Mouse (Mus musculus): ENCODE results near the gene B230118H07Rik.
A peak's percentile ranks its signal among the peaks of the same experiment; 100 is the strongest.

B230118H07Rik gene

DNA sequence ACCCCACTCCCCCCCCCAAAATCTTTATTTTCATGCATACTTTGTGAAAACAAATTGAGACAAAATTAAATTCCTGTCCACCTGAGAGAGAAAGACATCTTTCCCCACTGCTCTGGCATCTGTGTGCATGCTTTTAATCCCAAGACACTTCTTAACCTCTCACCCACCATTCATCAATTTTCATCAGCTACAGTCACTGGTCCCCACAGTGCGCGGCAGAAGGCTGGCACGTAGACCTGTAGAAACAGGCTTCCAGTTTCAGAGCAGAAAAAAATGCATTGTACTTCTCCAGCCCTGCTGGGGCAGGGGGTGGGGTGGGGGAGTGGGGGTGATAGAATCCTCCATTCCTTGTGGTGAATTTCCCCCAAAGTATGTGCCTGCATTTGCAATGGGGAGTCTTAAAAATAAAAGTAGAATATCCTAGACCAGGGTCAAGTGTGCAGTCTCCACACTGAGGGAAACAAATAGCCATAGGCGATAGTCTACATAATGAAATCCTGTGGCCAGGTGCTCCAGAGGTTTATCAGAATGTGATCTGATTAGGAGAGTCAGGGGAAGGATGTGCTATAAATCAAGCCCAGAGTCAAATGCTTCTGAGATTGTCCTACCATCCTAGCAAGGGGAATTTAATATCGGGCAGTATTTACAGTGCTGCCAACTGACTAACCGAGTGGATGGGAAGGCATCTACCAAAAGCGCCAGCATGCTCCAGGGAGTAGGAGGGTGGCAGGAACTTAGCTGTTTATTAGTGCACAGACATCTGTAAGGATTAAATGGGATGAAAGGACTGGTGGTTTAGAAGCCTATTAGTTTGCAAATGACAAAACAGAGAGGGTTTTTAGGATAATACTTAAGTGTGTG lies 10.1 kb downstream of the B230118H07Rik start:
- no peak for DNase-seq (ENCODE audit: low spot score)

- DNase-seq (ENCODE audit: low spot score) = peak; percentile 70
Measured at GRCm38 (mm10) chr2:101628297-101629236, 20.8 kb downstream of the B230118H07Rik start.

- DNase-seq (ENCODE audit: low spot score) = no peak
Measured at GRCm38 (mm10) chr2:101627227-101627626, 22.1 kb downstream of the B230118H07Rik start.

DNA sequence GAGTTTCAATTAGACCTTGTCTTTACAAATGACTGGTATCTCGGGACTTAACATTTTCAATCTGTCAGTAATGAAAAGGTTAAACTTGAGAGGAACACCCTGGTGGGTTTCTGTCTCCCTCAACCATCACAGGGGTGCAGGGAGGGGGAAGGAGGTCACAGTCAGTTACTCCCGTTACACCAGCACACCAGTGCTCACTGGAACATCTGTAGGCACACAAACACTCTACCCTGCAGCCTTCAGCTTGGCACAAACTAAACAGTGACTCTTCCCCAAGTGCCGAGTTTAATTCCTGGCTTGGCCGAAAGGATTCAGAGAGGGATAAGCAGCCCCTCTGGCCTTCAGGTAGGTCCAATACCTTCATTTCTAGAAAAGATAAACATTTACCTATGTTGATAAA lies 24.8 kb downstream of the B230118H07Rik start, which contains the start of gene Rag2:
TSS of gene Rag2 (plus strand) at position 193 of the 400 bp plus-strand sequence.
- no peak for DNase-seq (ENCODE audit: low spot score)

- no peak for DNase-seq (ENCODE audit: low spot score)
Measured at GRCm38 (mm10) chr2:101624011-101624410, 25.3 kb downstream of the B230118H07Rik start.

DNA sequence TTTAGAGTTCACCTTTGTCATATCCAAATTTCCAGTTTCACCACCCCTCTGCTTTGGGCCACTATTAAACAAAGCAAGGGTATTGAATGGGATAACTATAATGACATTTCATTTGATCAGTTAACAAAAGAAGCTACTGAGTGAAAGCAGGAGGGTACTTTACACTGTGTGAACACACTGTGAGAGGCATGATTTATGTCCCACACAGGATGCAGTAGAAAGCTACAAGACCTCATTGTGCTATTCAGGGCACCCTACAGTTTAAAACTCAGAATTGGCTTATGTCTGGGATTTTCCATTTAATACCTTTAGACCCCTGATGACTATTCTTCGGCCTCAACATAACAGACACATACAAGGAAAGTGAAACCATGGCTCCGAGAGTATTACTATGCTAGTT lies 26.3 kb downstream of the B230118H07Rik start:
- no peak for DNase-seq (ENCODE audit: low spot score)

DNA sequence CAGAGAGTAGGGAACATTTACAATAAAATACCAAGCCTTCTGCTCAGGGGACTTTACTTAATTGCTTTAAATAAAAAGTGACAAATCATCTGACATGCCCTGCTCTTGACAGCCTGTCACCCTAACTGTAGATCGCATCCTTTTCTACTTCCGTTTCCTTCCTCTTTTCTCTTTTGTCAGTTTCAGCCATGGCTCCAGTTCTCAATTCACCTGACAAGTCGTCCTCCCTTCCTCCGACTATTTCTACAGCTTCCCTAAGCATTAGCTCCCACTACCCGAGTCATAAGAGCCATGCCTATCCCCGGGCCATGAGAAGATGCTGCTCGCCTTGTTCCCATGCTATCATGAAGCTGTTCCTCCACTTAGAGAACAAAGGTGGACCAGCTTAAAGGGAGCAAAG lies 27.7 kb downstream of the B230118H07Rik start:
- DNase-seq (ENCODE audit: low spot score) = no peak

DNA sequence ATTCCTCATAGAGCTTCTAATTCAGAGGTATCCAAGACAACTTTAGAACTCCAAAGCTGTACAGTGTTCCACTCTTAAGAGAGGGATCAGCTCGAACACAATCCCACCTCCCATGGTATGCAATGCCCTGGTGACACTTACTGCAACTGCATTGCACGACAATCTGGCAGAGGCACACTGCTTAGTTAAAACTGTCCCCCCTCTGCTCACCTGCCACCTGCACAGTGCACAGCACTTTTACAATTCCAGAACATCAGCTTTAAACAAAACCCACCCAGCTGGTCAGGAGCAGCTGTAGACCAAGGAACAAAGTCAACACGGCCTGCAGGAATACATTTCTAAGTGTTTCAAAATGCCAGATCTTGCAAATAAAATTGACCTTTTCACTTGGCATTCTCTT lies 28.4 kb downstream of the B230118H07Rik start:
- no peak for DNase-seq (ENCODE audit: low spot score)

GRCm38 (mm10) chr2:101618373-101618772 lies 31.0 kb downstream of the B230118H07Rik start:
- DNase-seq (ENCODE audit: low spot score) = no peak

DNA sequence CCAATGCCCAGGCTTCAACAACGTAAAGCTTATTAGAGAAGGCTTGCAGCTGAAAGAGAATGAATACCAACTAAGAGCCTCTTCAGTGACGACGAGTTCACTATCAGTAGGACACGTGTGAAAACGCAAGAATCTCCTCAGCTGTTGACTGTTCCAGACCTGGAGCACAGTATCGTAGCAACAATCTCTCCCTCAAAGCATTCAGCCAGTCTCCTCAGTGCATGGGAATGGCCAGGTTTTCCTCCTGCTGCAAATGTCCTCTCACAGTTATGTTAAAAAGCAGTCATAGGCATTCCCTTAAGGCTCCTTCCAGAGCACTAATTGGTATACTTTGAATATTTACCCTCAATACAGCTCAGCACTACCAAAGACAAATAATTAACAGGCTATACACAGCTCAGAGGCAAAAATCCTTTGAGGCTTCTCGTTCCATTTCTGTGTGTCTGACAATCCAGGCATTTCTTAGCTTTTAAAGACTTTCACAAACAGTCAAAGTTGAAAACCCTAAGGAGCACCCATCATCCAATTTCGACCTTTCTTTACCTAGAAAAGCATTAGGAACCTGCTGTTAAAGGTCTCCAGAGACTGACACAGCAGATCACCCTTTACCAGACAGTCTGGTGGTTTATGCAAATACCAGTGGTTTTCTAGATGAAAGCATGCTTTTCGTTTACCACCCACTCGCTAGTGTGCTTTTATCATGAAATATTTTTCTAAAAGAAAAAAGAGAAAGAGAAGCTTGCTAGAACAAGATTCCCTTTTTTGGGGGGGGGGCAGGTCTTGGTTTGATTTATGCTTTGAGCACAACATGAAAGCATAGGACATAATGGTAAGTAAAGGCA lies 33.6 kb downstream of the B230118H07Rik start:
- DNase-seq (ENCODE audit: low spot score) = no peak

- DNase-seq (ENCODE audit: low spot score) = no peak
Measured at GRCm38 (mm10) chr2:101610861-101611260, 38.5 kb downstream of the B230118H07Rik start.

DNA sequence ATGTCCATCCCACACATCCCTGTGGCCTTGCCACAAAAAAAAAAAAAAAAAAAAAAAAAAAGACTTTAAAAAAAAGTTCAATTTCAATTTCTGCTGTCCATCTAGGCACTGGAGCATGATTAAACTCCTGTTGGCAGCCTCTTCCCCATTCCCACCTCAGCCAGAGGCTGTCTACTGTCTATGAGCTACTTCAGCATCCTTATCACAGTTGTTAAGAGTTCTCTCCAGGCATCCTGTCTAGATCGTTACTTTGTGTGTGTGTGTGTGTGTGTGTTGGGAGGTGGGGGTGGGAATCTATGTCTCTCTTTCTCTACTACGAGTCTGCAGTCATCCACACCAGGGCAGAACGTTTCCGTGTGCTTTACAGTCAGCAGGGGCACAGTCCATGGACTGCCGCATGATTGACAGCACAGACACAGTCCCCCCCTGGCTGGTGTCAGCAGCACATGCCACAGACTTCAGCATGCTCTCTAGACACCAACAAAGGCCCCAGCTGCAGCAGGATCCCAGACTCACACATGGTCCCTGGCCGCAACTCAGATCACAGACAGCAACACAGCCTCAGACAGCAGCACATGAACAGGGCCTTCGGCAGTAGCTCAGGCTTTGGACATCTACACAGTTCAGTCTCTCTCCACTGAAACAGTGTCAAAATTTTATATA lies 41.0 kb downstream of the B230118H07Rik start:
- no peak for DNase-seq (ENCODE audit: low spot score)

DNA sequence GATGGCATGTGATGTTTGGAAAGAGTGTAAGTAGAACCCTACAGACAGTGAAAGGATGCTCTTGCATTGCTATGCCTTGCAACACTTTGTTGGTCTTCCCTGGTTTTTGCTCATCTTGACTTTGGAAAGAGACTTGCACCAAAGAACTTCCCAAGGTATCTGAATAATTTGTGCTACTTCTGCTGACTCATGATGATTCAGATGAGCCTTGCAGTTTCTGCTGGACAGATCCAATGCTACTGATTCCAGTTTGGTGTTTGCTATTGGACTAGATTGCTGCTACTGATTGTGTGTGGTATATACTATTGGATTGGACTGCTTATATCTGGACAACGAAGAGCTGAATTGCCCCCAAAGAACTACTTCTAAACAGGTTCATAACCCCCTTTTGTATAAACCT lies 46.2 kb downstream of the B230118H07Rik start:
- DNase-seq (ENCODE audit: low spot score) = no peak

DNA sequence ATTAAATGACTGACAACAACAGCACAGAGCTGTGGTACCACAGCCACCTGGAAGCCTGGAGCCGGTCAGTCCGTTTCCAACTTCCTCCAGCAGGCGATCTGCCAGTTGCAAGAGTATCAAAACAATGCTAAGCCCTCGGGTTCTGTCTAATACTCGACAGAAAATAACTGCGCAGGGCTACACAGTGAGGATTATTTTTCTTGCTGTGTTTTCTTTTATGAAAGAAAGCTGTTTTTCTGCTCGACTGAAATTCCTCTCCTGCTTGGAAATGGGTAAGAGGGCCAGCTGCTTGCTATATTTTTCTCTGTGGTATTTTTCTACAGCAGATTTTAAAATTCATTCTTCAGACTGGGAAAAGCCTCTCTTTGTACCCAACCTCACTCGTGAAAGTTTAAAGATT lies 48.6 kb downstream of the B230118H07Rik start:
- peak; percentile 38 for DNase-seq (ENCODE audit: low spot score)

GRCm38 (mm10) chr2:101598190-101599181 lies 50.8 kb downstream of the B230118H07Rik start:
- no peak for DNase-seq (ENCODE audit: low spot score)

DNA sequence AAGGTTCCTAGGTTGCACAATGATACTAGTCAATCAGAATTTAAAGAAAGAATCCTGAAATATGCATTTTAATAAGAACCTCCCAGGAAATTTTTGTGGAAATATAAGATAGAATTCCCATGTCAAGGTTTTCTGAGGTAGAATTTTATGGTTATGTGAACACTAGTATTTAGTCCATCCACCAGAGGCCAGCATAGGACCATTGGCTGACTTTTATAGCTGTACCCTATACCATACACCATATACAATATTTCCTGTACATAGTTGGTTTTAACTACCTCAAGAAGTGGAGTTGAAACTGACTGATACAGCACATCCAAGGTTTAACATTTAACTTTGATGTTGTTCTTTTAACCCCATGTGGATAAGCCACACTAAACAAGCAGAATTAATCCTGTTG lies 52.1 kb downstream of the B230118H07Rik start:
- no peak for DNase-seq (ENCODE audit: low spot score)

GRCm38 (mm10) chr2:101594681-101595080 lies 54.7 kb downstream of the B230118H07Rik start:
- DNase-seq (ENCODE audit: low spot score) = no peak

DNA sequence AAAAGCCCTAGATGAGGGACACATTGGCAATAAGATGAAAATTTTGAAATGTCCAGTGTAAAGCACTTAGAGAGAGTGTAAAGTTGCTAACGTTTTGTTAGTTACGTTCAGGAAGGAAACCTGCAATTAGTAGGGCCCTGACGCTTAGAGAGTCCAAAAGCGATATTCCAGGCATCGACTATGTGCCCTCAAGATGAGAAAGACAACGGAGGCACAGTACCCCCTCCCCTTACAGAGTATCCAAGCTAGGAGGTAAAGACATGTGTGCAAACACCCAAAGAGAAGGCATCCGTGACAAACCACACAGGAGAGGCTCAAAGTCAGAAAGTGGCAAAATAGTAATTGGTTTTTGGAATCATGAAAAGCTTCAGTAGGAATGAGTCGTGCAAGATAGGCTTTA lies 56.4 kb downstream of the B230118H07Rik start:
- no peak for DNase-seq (ENCODE audit: low spot score)

- no peak for DNase-seq (ENCODE audit: low spot score)
Measured at GRCm38 (mm10) chr2:101592023-101592841, 57.1 kb downstream of the B230118H07Rik start.

All from urinary bladder, postnatal 14 days (tissue).